Mouse (Mus musculus): ENCODE data around the gene Dyrk1a. TPM values are rescaled to one million over a fixed set of nuclear protein-coding genes. Genes with fewer than 3 reads are reported as not detected.

Gene Dyrk1a
- polyA plus RNA-seq, 1 experiment from 2014 or later: 8.7 TPM

DNA sequence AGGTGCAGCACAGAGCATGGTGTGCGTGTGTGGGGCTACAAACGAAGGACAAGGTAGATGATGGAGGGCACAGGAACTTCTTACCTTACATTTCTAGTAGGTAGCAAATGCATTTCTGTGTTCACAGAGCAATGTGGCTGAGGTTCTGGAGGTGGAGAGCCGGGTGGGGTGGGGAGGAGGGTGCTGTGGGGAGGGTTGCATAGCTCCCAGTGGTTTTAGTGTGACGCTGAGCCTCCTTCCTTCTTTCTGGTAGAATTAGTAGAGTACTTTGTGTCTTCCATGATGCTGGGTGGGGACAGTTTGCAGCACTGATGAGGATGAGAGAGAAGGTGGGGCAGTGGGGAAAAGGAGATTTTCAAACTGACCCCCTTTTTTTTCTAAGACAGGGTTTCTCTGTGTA is 9.5 kb downstream of the Dyrk1a start:
- WGBS: 96% methylated on average over 4 of the region's 4 CpGs
- peaks cover 59% of the 10 kb centered on the region for H3K4me1 ChIP-seq

DNA sequence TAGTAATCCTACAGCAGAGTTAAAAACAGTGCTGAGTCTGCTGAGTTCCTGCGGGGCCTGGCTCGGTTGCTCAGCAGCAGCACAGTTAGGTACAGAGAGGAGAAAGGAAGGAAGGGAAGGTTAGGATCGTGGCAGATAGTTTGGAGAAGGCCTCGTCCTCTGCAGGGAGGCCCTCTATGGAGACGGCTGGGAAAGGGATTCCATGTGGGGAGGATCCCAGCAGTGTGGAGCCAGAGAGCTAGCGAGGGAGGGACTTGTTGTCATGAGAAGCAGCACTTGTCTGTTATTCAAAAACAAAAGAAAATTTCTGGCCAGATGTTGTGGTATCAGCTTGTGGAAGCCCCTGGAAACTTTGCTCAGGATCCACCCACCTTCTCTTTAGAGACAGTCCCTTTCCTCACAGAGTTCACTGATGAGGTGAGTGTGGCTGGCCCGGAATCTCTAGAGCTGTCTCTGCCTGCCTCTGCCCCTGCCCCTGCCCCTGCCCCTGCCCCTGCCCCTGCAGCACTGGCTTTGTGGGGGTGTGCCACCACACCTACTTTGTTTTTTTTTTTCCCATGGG is 11.1 kb downstream of the Dyrk1a start:
- no peaks in the 10 kb centered on the region for H3K9me3 ChIP-seq (replicated peaks)
- WGBS: 24% methylated on average over 7 of the region's 7 CpGs
- H3K27ac ChIP-seq: peak overlapping the region; percentile 55
- no peaks in the 10 kb centered on the region for H3K36me3 ChIP-seq
- no peak overlapping the region for H3K9ac ChIP-seq
- 0 out of 2 replicates have a peak, but pooled peaks have one; percentile 35 for ATAC-seq (replicated peaks; ENCODE audit: low FRiP score)
- no peak overlapping the region for H3K4me2 ChIP-seq
- H3K4me1 ChIP-seq: peaks cover 56% of the 10 kb centered on the region
- H3K4me3 ChIP-seq (replicated peaks): no peak overlapping the region
- no peaks in the 10 kb centered on the region for H3K27me3 ChIP-seq

More for the DNA sequence above, 9.5 kb downstream of the Dyrk1a start:
- Histone ChIP-seq H3K36me3 (no peaks in the 10 kb centered on the region), H3K9ac (no peak overlapping the region), H3K9me3 (replicated peaks) (no peaks in the 10 kb centered on the region), H3K27ac (no peak overlapping the region), H3K4me2 (no peak overlapping the region), H3K27me3 (no peaks in the 10 kb centered on the region), H3K4me3 (replicated peaks) (no peak overlapping the region)
- no peak for ATAC-seq (replicated peaks; ENCODE audit: low FRiP score)

DNA sequence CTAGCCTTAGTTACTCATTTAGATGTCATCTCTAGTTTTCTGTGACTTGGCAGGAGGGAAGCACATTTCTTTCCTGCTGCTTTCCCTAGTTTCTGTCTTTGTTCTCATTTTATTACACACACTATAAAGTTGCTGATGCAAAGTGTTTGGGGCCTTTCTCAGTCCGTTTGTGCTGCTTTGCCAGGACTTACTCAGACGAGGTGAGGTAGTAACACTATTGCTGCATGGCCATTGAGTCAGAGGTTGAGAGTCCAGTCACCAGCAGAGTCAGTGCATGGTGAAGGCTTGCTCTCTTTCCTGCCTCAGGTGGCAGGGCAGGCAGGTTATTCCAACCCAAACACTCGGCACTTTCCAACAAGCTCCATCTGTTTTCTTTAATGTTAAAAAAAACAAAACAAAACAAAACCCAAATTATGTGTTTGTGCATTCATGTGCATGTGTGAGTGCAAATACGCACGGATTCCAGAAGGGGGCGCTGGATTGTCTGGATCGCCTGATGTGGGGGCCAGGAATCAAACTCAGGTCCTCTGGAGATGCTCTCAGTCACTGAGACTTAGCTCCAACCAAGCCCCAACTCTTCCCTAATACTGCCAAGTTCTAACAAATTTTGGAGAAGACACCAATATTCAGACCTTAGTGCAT is 16.7 kb downstream of the Dyrk1a start:
- Histone ChIP-seq H3K4me2 (no peak overlapping the region), H3K27me3 (no peaks in the 10 kb centered on the region), H3K9me3 (replicated peaks) (no peaks in the 10 kb centered on the region), H3K9ac (no peak overlapping the region), H3K36me3 (no peaks in the 10 kb centered on the region), H3K4me3 (replicated peaks) (no peak overlapping the region), H3K4me1 (peaks cover 76% of the 10 kb centered on the region), H3K27ac (no peak overlapping the region)
- WGBS: 58% methylated on average over 7 of the region's 7 CpGs
- ATAC-seq (replicated peaks; ENCODE audit: low FRiP score): no peak

DNA sequence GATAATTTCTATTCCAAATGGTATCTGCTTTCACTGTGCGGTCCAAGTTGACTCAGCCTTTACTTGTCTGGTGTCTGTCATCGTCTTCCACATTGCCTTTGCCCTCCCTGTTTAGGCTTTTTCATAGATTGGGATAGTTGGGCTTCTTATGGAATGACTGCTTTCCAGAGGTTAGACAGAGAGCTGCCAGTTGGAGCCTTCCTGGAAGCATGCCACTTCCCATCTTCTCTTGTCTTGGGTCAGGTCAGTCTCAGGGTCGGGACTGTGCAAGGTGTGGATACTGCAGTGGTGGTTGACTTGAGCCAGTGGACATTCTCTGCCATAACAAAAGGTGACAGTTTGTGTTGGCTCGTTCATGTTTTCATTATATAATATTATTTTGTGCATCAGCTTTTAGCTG is 17.7 kb downstream of the Dyrk1a start:
- H3K9me3 ChIP-seq (replicated peaks): no peaks in the 10 kb centered on the region
- H3K36me3 ChIP-seq: no peaks in the 10 kb centered on the region
- peaks cover 77% of the 10 kb centered on the region for H3K4me1 ChIP-seq
- no peak for ATAC-seq (replicated peaks; ENCODE audit: low FRiP score)
- WGBS: 71% methylated on average over 4 of the region's 4 CpGs
- no peak overlapping the region for H3K4me3 ChIP-seq (replicated peaks)
- H3K27ac ChIP-seq: no peak overlapping the region
- no peak overlapping the region for H3K9ac ChIP-seq
- no peak overlapping the region for H3K4me2 ChIP-seq
- no peaks in the 10 kb centered on the region for H3K27me3 ChIP-seq

DNA sequence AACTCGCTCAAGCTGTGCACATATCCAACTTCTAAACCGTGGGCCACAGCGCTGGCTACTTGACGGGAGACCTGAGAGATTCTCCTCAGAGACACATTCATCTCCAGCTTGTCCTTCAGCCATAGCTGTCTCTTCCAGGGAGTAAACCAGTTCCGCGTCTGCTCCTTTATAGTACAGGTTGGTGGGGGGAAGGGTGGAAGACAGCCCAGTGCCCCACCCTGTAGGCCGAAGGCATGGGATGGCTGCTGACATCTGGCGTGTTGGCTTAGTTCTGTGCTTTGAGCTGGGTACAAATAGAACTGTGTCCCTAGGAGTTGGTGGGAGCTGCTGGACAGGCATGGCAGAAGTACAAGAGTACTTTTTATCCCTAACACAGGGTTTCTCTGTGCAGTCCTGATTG is 18.4 kb downstream of the Dyrk1a start:
- 57% methylated on average over 8 of the region's 8 CpGs for WGBS
- Histone ChIP-seq H3K4me3 (replicated peaks) (no peak overlapping the region), H3K27me3 (no peaks in the 10 kb centered on the region), H3K27ac (no peak overlapping the region), H3K4me1 (peaks cover 76% of the 10 kb centered on the region), H3K9me3 (replicated peaks) (no peaks in the 10 kb centered on the region), H3K4me2 (no peak overlapping the region), H3K9ac (no peak overlapping the region), H3K36me3 (0 out of 2 replicates have a peak, but pooled peaks cover under 1% of the 10 kb centered on the region)
- ATAC-seq (replicated peaks; ENCODE audit: low FRiP score): 0 out of 2 replicates have a peak, but pooled peaks have one; percentile 52

DNA sequence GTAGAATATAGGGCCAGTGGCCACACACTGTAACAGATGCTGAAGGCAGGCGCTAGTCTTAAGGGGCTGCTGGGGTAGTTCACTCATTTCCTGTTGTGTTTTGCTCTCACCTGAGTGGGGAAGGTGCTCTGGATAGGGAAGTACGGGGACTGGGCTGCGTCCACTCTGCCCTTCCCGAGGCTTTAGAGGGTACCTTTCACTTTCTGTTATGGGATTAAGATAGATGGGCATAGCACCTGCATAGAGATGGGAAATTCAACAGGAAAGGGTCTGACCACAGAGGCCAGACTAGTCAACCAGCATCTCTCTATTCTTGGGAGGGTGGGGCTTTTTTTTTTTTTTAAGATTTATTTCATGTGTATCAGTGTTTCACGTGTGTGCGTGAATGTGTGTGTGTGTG is 19.2 kb downstream of the Dyrk1a start:
- H3K9me3 ChIP-seq (replicated peaks): no peaks in the 10 kb centered on the region
- no peak overlapping the region for H3K9ac ChIP-seq
- H3K4me1 ChIP-seq: peaks cover 68% of the 10 kb centered on the region
- no peak for ATAC-seq (replicated peaks; ENCODE audit: low FRiP score)
- H3K27me3 ChIP-seq: no peaks in the 10 kb centered on the region
- no peak overlapping the region for H3K4me2 ChIP-seq
- H3K4me3 ChIP-seq (replicated peaks): no peak overlapping the region
- 0 out of 2 replicates have a peak, but pooled peaks cover 3% of the 10 kb centered on the region for H3K36me3 ChIP-seq
- 77% methylated on average over 6 of the region's 6 CpGs for WGBS
- H3K27ac ChIP-seq: no peak overlapping the region

DNA sequence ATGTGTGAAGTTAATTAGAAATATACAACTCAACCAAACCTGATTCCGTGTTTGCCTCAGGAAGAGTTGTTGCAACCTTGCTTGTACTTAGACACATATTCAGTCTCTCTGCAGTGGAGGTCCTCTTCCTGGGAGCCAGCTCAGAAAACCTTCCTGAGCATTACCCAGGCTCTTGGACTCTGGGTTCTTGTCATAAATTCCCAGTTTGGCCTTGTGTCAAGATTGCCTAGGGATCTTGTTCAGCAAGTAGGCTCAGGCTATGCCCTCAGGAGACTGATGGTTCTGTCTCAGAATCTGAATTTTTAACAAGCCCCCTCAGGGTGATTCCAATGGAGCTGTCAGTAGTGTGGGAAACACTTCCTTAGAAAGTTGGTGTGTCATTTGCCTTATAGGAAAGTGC is 19.8 kb downstream of the Dyrk1a start:
- WGBS: 87% methylated on average over 1 of the region's 1 CpGs
- H3K9me3 ChIP-seq (replicated peaks): no peaks in the 10 kb centered on the region
- H3K9ac ChIP-seq: no peak overlapping the region
- no peak overlapping the region for H3K27ac ChIP-seq
- H3K4me2 ChIP-seq: no peak overlapping the region
- H3K36me3 ChIP-seq: 0 out of 2 replicates have a peak, but pooled peaks cover 3% of the 10 kb centered on the region
- ATAC-seq (replicated peaks; ENCODE audit: low FRiP score): no peak
- H3K4me1 ChIP-seq: peaks cover 64% of the 10 kb centered on the region
- no peaks in the 10 kb centered on the region for H3K27me3 ChIP-seq
- no peak overlapping the region for H3K4me3 ChIP-seq (replicated peaks)

DNA sequence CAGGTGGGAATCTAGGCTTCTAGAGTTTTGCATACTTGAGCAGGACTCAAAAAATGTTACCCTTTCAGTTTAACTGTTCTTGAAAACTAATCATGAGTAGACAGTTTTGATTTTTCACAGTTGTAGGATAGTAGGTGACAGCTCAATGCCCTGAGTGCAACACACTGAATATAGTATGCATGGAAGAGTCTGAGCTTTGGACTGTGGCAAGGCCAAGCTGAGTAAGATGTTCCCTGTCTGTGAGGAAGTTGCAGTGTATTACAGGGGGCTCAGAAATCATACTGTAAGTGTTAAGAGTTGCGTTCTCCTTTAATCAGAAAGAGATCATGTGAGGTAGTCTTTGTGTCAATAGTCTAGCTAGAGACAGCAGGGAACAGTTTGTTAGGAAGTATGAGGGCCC is 20.4 kb downstream of the Dyrk1a start:
- H3K27ac ChIP-seq: peak overlapping the region; percentile 22; the same call in 1 of the 2 replicates
- peaks cover 59% of the 10 kb centered on the region for H3K4me1 ChIP-seq
- no peaks in the 10 kb centered on the region for H3K27me3 ChIP-seq
- 89% methylated on average over 1 of the region's 1 CpGs for WGBS
- no peak for ATAC-seq (replicated peaks; ENCODE audit: low FRiP score)
- H3K9me3 ChIP-seq (replicated peaks): no peaks in the 10 kb centered on the region
- no peak overlapping the region for H3K9ac ChIP-seq
- 0 out of 2 replicates have a peak, but pooled peaks cover 3% of the 10 kb centered on the region for H3K36me3 ChIP-seq
- no peak overlapping the region for H3K4me3 ChIP-seq (replicated peaks)
- H3K4me2 ChIP-seq: no peak overlapping the region

DNA sequence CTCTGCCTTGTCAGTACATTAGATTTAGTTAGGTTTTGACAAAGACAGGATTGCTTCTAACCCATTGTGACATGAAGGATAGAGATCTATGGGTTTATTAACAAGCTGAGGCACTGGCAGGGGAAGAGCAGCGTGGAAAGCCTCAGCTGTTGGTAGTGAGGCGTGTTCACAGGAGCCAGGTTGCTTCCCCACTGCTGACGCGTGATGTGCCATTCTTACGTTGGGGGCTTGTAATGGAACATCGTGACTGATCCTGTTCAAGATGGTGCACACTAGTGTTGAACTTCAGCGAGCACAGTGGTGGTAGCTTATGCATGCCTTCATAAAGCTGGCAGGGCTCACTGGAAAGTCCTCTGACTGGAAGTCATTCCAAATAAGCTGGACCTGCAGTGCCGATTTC is 21.2 kb downstream of the Dyrk1a start:
- Histone ChIP-seq H3K36me3 (0 out of 2 replicates have a peak, but pooled peaks cover 3% of the 10 kb centered on the region), H3K4me3 (replicated peaks) (no peak overlapping the region), H3K9ac (no peak overlapping the region), H3K4me2 (no peak overlapping the region), H3K4me1 (peaks cover 59% of the 10 kb centered on the region), H3K9me3 (replicated peaks) (no peaks in the 10 kb centered on the region), H3K27ac (no peak overlapping the region), H3K27me3 (no peaks in the 10 kb centered on the region)
- WGBS: 83% methylated on average over 8 of the region's 8 CpGs
- ATAC-seq (replicated peaks; ENCODE audit: low FRiP score): no peak

DNA sequence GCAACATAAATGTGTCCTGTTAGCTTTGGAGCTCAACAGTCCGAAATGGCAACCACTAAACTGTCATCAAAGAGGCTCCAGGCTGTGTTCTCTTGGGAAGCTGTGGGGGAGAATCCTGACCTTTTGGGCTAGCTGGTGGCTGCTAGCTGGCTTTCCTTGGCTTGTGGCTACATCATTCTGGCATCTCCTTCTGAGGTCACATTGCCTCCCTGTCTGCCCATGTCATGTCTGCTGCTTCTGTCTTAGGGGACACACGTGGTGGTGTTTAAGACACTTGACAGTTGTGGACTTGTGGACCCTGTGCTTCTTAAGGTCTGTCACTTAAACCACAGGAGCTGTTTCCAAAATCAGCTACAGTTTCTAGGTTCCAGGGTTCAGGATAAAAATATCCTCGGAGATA is 21.7 kb downstream of the Dyrk1a start:
- 53% methylated on average over 3 of the region's 3 CpGs for WGBS

DNA sequence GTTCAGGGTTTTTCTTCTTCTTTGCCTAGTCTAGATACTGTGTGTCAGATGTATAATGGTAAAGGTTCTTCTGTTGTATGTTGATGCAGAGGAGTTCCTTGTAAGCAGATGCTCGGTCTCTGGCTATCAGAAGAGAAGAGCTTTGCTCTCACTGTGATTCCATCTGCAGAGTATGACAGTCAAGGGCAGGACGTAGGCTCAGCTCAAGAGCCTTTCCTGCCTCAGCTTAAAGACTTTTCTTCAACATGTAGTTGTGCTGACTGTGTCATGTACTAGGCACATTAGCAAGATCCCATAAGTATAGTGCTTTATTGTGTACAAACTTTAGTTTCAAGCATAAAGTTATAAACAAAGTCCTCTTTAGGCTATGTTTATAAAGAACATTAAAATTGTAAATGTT is 26.8 kb downstream of the Dyrk1a start:
- H3K27ac ChIP-seq: no peak overlapping the region
- H3K9ac ChIP-seq: no peak overlapping the region
- no peak overlapping the region for H3K4me3 ChIP-seq (replicated peaks)
- H3K4me1 ChIP-seq: peaks cover 48% of the 10 kb centered on the region
- H3K27me3 ChIP-seq: no peaks in the 10 kb centered on the region
- 0 out of 2 replicates have a peak, but pooled peaks cover 3% of the 10 kb centered on the region for H3K36me3 ChIP-seq
- no peak for ATAC-seq (replicated peaks; ENCODE audit: low FRiP score)
- H3K4me2 ChIP-seq: no peak overlapping the region
- 78% methylated on average over 2 of the region's 2 CpGs for WGBS
- H3K9me3 ChIP-seq (replicated peaks): no peaks in the 10 kb centered on the region

More for the DNA sequence above, 21.7 kb downstream of the Dyrk1a start:
- Histone ChIP-seq H3K4me1 (peaks cover 56% of the 10 kb centered on the region), H3K27me3 (no peaks in the 10 kb centered on the region), H3K4me2 (no peak overlapping the region), H3K9ac (no peak overlapping the region), H3K36me3 (0 out of 2 replicates have a peak, but pooled peaks cover 3% of the 10 kb centered on the region), H3K27ac (no peak overlapping the region), H3K4me3 (replicated peaks) (no peak overlapping the region), H3K9me3 (replicated peaks) (no peaks in the 10 kb centered on the region)
- no peak for ATAC-seq (replicated peaks; ENCODE audit: low FRiP score)

DNA sequence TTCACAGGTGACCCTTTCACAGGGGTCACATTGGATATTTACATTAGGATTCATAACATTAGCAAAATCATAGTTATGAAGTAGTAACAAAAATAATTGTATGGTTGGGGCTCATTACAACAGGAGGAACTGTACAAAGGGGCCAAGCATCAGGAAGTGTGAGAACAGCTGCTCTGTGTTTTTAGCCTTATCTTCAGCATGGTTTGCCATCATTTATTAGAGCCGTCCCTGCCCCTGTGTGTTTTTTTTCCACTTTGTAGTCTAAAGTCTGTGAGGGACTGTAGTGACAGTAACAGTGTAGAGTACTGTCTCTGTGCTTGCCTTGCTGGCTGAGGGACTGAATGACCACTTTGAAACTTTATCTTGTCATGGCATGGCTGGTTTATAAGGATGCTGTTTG is 27.8 kb downstream of the Dyrk1a start:
- H3K27ac ChIP-seq: no peak overlapping the region
- H3K36me3 ChIP-seq: 0 out of 2 replicates have a peak, but pooled peaks cover 3% of the 10 kb centered on the region
- H3K9me3 ChIP-seq (replicated peaks): no peaks in the 10 kb centered on the region
- no peaks in the 10 kb centered on the region for H3K27me3 ChIP-seq
- H3K4me2 ChIP-seq: no peak overlapping the region
- H3K9ac ChIP-seq: no peak overlapping the region
- H3K4me3 ChIP-seq (replicated peaks): no peak overlapping the region
- WGBS: 6% methylated on average over 1 of the region's 1 CpGs
- peaks cover 58% of the 10 kb centered on the region for H3K4me1 ChIP-seq
- no peak for ATAC-seq (replicated peaks; ENCODE audit: low FRiP score)
